Mouse (Mus musculus) embryonic stem cell, embryonic (primary cell): ENCODE results near the gene Msl3.
"Not testable (repeated sequence)": the region's sequence is repeated elsewhere in the genome, so short reads cannot be mapped to it uniquely, and the experiment has no call there.

Source experiments
- CTCF ChIA-PET, 4 experiments: fragments of 300-600 bp in 2 of 4; fragments of 350-600 bp in 2 of 4; sonication (Branson Sonifier 250); formaldehyde crosslinking; loops; one replicate each; lab custom pipeline; 2022; ENCODE audit warnings: inconsistent platforms in 2 of 4; lab: Charles Lee
- POLR2A ChIA-PET, 4 experiments: fragments of 300-600 bp in 2 of 4; fragments of 350-600 bp in 2 of 4; sonication (Branson Sonifier 250); formaldehyde crosslinking; loops; one replicate each; lab custom pipeline; 2022; ENCODE audit warnings: antibody characterized with exemption in 4 of 4, inconsistent platforms in 1 of 4; lab: Charles Lee

Gene Msl3

DNA sequence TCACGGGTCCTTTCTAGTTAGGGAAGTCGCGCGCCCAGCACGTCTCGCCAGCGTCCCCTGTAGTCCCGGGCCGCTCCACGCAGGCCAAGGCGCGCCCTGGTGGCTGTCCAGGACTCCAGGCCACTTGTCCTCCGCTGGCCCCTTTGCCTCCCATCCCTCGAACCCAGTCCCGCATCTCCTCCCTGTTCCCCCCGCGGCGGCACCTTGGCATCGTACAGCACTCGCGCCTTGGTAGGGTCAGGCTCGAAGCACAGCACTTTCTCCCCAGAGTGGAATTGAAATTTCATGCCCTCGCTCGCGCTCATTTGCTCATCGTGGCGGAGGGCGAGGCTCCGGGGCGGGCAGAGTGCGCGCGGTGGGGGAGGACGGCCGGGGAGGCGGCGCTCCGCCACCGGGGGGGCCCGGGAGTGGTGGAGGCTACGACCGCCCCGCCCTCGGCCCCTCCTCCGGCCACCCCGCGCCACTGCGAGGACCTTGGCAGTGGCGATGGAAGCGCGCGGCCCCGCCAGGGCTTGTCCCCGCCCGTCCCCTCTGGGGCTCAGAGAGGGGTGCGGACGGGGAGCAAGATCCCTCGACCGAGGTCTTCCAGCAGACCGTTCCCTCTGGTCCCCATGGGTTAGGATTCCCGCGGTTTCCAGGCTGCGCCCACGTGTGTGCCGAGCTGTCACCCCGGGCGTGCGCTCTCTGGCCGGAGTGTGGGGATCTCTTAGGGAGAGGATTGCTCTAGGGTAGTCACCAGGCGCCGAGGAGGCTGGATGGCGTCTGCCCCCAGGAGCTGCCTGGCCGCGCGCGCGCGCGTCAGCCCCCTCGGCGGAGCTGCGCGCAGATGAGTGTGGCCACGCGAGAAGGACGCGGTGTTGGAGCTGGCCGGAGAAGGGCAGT, at the start of gene Msl3:
Gene Msl3, minus strand, starts transcription at position 374 of the 882 bp plus-strand sequence.
- POLR2A ChIA-PET = interaction anchor here in 1 of 4 experiments (1.2 kb wide), 1 partner anchor 122 kb away, joined by 3 read pairs; no protein-coding TSS in a partner anchor
- CTCF ChIA-PET = interaction anchor here in 1 of 4 experiments (0.7 kb wide), 1 partner anchor 121 kb away, joined by 4 read pairs; the partner anchor contains the start of gene Arhgap6

DNA sequence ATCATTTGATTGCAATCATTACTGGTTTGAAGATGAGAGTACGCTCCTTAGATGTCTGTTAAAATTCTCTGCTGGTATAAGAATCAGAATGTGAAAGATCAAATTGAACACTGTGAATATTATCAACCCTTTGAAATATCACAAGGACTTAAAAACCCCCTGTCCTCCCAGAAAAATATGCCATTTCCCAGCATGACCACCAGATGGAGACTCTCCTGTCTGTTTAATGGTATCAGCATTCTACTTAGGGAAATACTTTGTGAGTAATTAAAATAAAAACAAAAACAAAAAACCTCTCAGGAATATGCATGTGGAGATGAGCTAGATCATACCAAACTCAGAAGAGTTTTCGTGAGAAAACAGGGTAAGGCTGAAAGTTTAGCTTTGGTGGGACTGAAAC, 44.3 kb upstream of the Msl3 start:
- POLR2A ChIA-PET = no interaction called here

DNA sequence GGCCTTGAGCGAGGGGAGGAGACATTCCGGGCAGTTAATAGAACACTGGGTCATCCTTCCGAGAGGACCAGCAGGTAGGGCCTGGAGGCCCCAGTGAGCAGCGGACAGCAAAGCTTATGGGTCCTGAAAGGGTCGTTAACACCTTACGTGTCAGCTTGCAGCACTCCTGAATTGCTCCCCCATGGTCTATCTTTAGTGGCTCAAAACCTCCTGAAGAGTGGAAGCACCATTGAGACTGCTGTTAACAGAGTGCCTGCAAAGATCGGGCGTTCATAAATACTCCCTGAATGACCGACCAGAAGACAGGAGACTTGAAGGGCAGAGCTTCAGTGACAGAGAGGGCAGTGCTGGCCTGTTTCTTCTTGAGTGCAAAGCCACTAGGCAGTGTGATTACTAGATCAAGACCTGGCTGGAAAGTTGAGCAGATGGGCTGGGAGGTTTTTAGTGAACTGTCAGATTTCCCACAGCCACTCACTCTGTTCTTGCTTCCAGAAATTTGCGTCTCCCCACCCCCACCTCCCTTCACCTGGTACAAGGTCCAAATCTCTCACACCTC, 787 bp upstream of the Msl3 start:
- CTCF ChIA-PET = no interaction called here
- POLR2A ChIA-PET = no interaction called here

More for the DNA sequence above, 44.3 kb upstream of the Msl3 start:
- CTCF ChIA-PET = no interaction called here

DNA sequence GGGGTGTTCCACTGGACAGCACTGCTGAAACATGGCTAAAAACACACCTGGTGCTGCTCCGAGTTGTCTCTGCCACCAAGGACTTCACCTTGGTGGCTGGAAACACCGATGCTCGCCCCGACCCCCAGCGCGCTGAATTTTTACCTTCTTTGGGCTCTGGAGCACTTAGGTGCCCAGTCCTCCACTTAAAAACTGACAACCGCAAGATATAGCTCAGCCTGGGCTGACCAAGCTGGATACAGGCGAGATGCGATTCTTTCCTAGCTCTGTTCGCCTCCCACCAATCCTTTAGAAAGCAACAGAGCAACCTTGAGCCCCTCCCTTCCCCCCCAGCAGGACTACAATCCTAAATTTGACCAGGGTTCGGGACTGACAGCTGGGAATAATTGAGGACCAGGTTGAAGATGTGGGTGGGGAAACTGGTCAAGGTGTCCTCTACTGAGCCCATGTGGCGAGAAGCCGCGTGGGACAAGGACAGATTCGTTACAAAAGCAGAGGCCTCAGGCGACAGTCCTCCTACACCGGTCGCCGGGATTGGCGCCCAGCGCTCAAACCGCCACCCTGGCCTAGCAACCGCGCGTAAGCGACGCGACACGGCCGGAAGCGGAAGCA, 679 bp downstream of the Msl3 start:
- POLR2A ChIA-PET = interaction anchor here in 2 of 4 experiments (0.5 to 1.2 kb wide), 2 partner anchors 123 to 548 kb away, joined by 3 read pairs; no protein-coding TSS in a partner anchor
- CTCF ChIA-PET = interaction anchor here in 2 of 4 experiments (0.7 to 1.0 kb wide), 2 partner anchors 122 to 262 kb away, joined by 3 to 4 read pairs; partner anchors contain the start of gene Arhgap6 (in 1 of the 2)

DNA sequence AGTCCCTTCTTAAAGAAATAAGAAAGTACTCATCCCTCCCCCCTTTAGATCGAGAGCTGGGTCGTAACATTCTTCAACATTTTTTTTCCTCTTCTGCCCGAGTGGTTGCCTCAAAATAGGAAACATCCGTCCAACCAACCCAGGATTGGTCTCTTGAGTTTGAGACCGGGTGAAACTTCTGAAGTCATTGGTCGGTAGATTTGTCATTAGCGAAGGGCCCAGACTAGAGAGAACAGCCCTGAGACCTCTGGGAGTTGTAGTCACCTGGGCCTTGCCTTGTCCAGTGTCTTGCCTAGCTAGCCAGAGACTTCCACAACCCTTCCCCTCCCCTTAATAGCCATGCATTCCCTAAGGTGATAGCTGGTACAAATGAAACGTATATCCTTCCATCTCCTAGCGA, 1.3 kb downstream of the Msl3 start:
- ChIA-PET CTCF (interaction anchor here in 1 of 4 experiments (1.0 kb wide), 1 partner anchor 262 kb away, joined by 3 read pairs; no protein-coding TSS in a partner anchor), POLR2A (interaction anchor here in 2 of 4 experiments (0.5 to 1.2 kb wide), 2 partner anchors 124 to 548 kb away, joined by 3 read pairs; no protein-coding TSS in a partner anchor)

DNA sequence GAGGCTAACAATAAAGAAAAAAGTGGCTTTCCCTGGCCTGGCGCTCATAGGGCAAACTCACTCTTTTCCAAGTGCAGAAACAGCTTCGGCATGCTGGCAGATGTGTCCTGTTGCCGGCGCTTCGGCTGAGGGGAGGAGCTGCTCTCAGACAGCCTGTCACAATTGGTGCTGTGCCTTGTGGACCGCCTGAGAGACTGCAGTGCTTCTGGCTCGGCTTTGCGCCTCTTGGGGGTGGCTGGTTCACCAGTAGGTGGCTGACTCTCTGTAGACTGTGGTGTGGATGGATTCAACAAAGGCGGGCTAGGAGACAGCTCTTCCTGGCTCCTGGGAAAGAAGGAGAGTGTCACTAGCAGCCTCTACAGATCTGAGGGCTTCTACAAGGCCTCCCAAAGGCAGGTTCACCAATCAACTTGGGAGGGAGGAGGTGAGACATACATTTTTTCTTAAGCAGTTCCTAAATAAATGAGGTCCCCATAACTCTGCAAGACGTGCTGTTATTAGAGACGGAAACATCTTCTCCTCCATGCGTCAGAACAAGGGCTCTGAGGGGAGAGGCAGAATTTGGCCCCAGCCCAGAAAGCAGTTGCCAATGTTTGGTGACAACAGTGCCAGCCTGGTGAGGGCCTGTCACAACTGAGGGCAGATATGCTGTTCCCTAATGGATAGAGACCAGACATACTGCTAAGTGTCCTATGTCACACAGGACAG, 9.6 kb downstream of the Msl3 start:
- CTCF ChIA-PET = no interaction called here
- POLR2A ChIA-PET = no interaction called here

DNA sequence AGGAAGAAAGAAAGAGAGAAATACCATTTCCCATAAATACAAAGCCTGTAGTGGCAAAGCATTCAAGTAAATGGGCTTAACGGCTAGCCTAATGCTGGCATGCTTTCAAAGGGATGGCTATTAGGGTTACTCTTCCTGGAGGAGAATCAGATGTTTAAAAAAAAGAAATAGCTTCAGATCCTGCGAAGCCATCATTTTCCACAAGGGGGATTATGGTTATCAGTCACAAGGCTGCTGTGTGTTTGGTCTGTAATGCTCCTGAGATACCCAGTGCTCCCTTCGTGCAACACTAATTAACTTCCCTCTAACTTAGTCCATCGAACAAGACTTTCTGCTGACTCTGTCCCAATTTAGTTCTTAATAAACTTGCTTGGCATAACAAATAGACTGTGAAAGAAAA, 13.5 kb downstream of the Msl3 start:
- ChIA-PET CTCF (interaction anchor here in 1 of 4 experiments (1.0 kb wide), 1 partner anchor 275 kb away, joined by 5 read pairs; no protein-coding TSS in a partner anchor), POLR2A (no interaction called here)

DNA sequence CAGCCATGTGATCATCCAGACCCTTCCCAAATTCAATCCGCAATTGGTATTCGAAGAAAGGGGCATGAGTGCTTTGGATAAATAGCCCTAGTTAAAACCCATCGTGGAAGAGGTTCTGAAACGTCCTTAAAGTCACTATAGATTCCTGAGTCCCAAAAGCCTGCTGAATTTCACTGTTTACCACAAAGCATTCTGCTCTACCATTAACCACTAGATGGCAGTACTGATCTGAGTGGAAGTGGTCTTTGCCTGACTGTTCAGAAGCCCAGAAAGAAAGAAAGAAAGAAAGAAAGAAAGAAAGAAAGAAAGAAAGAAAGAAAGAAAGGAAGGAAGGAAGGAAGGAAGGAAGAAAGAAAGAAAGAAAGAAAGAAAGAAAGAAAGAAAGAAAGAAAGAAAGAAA, 13.9 kb downstream of the Msl3 start:
- POLR2A ChIA-PET, CTCF ChIA-PET: not testable (repeated sequence)

DNA sequence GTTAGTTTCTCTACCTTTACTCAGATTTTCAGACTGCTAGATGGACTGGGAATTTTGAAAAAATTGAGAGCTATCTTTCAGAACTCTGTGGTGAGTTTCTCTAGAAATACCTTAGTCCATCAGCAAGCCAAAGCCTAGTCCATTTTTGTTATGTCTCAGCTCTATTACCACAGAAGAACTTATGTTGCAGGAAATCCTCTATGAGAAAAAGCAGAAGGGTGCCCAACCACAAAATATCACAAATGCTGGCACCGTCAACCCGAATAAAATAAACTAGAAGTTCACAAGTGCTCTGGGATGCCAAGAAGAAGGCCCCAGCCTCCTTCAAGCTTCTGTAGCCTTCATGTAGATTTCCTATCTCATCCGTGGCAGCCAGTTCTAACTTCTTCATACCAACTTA, 14.4 kb downstream of the Msl3 start:
- POLR2A ChIA-PET = no interaction called here
- CTCF ChIA-PET = no interaction called here

DNA sequence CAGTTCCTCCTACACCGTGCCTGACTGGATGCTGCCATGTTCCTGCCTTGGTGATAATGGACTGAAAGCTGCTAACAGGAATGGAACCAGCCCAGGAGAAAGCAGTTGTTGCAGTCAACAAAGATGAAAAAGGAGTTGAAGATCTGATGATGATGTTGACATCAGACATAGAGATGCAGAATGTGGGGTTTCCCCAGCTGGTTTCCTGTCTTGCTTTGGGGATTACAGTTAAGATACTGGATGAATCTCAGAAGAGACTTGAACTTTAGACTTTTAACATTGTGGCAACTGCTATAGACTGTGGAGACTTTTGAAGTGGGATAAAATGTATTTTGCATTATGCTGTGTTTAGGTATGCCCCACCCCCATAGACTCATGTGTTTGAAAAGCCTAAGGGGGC, 15.9 kb downstream of the Msl3 start:
- ChIA-PET CTCF (no interaction called here), POLR2A (interaction anchor here in 1 of 4 experiments (0.6 kb wide), 1 partner anchor 15 kb away, joined by 3 read pairs; no protein-coding TSS in a partner anchor)

DNA sequence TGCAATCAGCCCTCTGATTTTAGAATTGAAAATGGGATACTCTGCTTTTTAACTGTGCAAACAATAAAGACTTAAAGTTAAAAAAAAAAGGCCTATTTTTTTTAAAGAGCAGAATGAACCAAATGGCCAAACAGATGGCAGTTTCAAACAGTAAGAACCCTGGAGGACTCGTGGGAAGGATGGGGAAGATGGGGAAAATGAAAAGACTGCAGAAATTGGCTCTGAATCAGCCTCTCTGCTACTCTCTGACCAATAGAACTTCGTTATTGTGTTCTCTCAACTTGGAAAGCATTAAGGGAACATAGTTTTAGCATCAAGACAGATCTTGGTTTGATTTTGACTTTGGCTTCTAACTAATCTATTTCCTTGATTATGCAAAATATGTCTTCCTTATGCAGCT, 24.4 kb downstream of the Msl3 start:
- CTCF ChIA-PET = no interaction called here
- POLR2A ChIA-PET = no interaction called here

DNA sequence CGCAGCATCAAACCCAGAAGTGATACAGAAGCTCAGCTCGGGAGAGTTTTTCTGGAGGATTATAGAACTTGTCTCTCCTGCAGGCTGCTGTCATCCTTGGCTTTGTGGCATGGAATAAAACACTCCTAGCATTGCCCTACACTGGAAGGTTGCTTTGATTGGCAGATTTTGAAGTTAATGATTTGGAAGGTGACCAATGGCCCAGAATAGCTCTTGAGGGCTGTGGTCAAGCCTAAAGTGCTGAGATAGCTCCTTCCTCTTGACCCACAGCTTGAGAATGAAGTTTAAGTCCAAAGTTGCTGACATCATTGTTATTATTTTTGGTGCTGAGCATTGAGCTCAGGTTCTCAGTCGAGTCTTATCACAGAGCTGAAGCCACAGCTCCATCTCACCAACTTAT, 26.0 kb downstream of the Msl3 start:
- ChIA-PET POLR2A (no interaction called here), CTCF (no interaction called here)

DNA sequence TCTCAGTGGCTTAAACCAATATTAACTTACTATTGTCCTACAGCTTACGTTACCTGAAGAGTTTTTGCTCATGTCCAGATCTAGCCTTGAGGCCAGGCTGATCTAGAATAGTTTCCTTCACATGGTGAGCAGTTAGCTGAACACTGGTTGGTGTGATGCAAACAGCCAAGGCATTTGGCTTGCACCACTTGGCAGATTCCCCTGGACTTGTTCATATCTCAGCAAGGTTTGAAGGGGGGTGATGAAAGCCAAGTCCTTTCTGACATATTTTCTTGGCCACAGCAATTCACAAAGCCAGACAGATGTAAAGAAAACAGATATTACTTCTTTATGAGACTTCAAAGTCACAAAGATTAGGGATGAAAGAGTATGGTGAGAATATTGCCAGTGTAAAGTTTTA, 30.2 kb downstream of the Msl3 start:
- POLR2A ChIA-PET = no interaction called here

DNA sequence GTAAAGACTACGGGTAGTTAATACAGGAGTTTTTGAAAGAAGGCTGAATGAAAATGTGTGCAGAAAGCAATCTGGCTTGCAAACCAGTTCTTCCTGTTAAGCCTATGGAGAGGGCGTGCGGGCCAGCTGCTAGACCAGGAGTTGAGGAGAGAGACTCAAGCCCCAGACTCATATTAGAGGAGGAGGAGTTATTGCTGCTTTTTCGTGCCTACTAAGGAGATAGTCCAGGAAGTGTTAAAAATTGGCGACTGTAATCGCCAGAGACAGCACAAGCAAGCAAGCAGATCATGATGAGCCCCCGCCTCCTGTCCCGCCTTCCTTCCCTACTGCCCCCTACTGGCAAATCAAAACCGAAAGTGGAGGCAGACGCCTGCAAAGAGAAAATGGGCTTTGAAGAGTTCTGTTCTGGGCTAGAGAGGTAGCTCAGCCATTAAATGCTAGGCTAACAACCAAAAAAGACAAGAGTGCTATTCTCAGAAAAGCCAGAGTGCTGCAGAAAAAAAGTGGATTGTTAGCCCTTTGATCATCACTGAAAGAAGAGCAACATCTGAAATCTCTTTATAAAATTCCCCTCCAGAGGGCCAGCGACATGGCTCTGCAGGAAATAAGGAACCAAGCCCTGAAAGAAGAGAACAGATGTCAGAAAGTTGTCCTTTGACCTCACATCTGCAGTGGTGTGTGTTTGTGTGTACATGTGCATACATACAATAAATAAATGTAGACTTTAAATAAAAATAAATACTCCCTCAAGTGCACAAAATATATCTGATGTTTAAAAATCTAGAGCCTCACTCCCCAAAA, 33.9 kb downstream of the Msl3 start:
- ChIA-PET POLR2A (no interaction called here), CTCF (interaction anchor here in 1 of 4 experiments (0.7 kb wide), 1 partner anchor 224 kb away, joined by 3 read pairs; no protein-coding TSS in a partner anchor)

More for the DNA sequence above, 30.2 kb downstream of the Msl3 start:
- CTCF ChIA-PET = no interaction called here
